Mouse (Mus musculus) intestine, embryonic 16.5 days (tissue): ENCODE measurements at regions not wholly inside any gene's neighbourhood (a gene's known extent, or its start where the extent isn't known, plus 50 kb on each side); places are given as distances from the start of the nearest gene placed in this dataset.

ENCODE experiments used
- ATAC-seq: fragments of 200-750 bp; cut with Nextera tagmentation; 2 replicates; pipeline ENCODE4 v1.8.0; 2017; ENCODE audit warnings: moderate TSS enrichment, moderate library complexity
- H3K27ac ChIP-seq: fragments of 300-500 bp; sonication (generic); 2 replicates; pipeline ENCODE4 v1.5.1; 2014; ENCODE audit warnings: mild to moderate bottlenecking, low read length
- H3K27me3 ChIP-seq: fragments of 300-500 bp; sonication (generic); replicated peaks from 2 replicates; pipeline ENCODE4 v1.6.1; 2014; ENCODE audit warnings: low read length, control low read depth, mixed read lengths; ENCODE audit not compliant: control insufficient read depth, insufficient read depth
- H3K36me3 ChIP-seq: fragments of 300-500 bp; sonication (generic); 2 replicates; pipeline ENCODE4 v1.6.1; 2014; ENCODE audit warnings: low read length, control low read depth; ENCODE audit not compliant: control insufficient read depth, insufficient read depth
- H3K4me1 ChIP-seq: fragments of 300-500 bp; sonication (generic); 2 replicates; pipeline ENCODE4 v1.6.1; 2014; ENCODE audit warnings: low read length, control low read depth, mixed read lengths; ENCODE audit not compliant: control insufficient read depth, insufficient read depth
- H3K4me2 ChIP-seq: fragments of 300-500 bp; sonication (generic); 2 replicates; pipeline ENCODE4 v1.6.1; 2014; ENCODE audit warnings: low read depth, low read length, control low read depth
- H3K4me3 ChIP-seq: fragments of 300-500 bp; sonication (generic); 2 replicates; pipeline ENCODE4 v1.5.1; 2014; ENCODE audit warnings: mild to moderate bottlenecking, low read length
- H3K9ac ChIP-seq: fragments of 300-500 bp; sonication (generic); 2 replicates; pipeline ENCODE4 v1.6.1; 2014; ENCODE audit warnings: low read depth, low read length
- H3K9me3 ChIP-seq: fragments of 300-500 bp; sonication (generic); 2 replicates; pipeline ENCODE4 v1.6.1; 2016; ENCODE audit warnings: low read length, control low read depth; ENCODE audit not compliant: control insufficient read depth
- WGBS: fragments of 180-500 bp; shearing (Covaris S2); extraction: QIAGEN DNeasy Blood & Tissue Kit; methylation state at CpG from one replicate; pipeline ENCODE4 v1.1.7; 2014; 5-methylcytosine and 5-hydroxymethylcytosine counted together

- no peaks in the 10 kb centered on the region for H3K27me3 ChIP-seq
- H3K4me3 ChIP-seq = no peak overlapping the region
- H3K9me3 ChIP-seq = no peaks in the 10 kb centered on the region
- ATAC-seq = no peak
- H3K4me2 ChIP-seq = no peak overlapping the region
- H3K4me1 ChIP-seq = no peaks in the 10 kb centered on the region
- H3K27ac ChIP-seq = no peak overlapping the region
- no peak overlapping the region for H3K9ac ChIP-seq
- WGBS = 92% methylated on average over 2 of the region's 2 CpGs
- H3K36me3 ChIP-seq = no peaks in the 10 kb centered on the region
These were observed 66.0 kb upstream of the Dph5 start for GRCm38 (mm10) chr3:115821627-115822026.

GRCm38 (mm10) chr3:115822491-115822890 lies 65.1 kb upstream of the Dph5 start:
- H3K4me1 ChIP-seq = no peaks in the 10 kb centered on the region
- 55% methylated on average over 6 of the region's 6 CpGs for WGBS
- H3K9ac ChIP-seq = no peak overlapping the region
- no peaks in the 10 kb centered on the region for H3K9me3 ChIP-seq
- no peak overlapping the region for H3K27ac ChIP-seq
- H3K27me3 ChIP-seq = no peaks in the 10 kb centered on the region
- H3K4me2 ChIP-seq = no peak overlapping the region
- H3K4me3 ChIP-seq = no peak overlapping the region
- ATAC-seq = no peak
- no peaks in the 10 kb centered on the region for H3K36me3 ChIP-seq

GRCm38 (mm10) chr3:115823741-115824140 lies 63.9 kb upstream of the Dph5 start:
- H3K36me3 ChIP-seq = no peaks in the 10 kb centered on the region
- H3K9me3 ChIP-seq = no peaks in the 10 kb centered on the region
- no peak overlapping the region for H3K4me2 ChIP-seq
- H3K9ac ChIP-seq = no peak overlapping the region
- no peak overlapping the region for H3K4me3 ChIP-seq
- no peak for ATAC-seq
- no peak overlapping the region for H3K27ac ChIP-seq
- no peaks in the 10 kb centered on the region for H3K4me1 ChIP-seq
- no peaks in the 10 kb centered on the region for H3K27me3 ChIP-seq
- WGBS = 91% methylated on average over 5 of the region's 5 CpGs

GRCm38 (mm10) chr3:115824792-115825191 lies 62.8 kb upstream of the Dph5 start:
- no peaks in the 10 kb centered on the region for H3K36me3 ChIP-seq
- no peak overlapping the region for H3K27ac ChIP-seq
- no peak overlapping the region for H3K9ac ChIP-seq
- H3K27me3 ChIP-seq = no peaks in the 10 kb centered on the region
- no peaks in the 10 kb centered on the region for H3K4me1 ChIP-seq
- 39% methylated on average over 2 of the region's 2 CpGs for WGBS
- ATAC-seq = no peak
- no peak overlapping the region for H3K4me2 ChIP-seq
- H3K4me3 ChIP-seq = no peak overlapping the region
- no peaks in the 10 kb centered on the region for H3K9me3 ChIP-seq

GRCm38 (mm10) chr3:115835381-115835780 lies 52.3 kb upstream of the Dph5 start:
- Histone ChIP-seq H3K9me3 (no peaks in the 10 kb centered on the region), H3K9ac (no peak overlapping the region), H3K27ac (no peak overlapping the region), H3K4me3 (no peak overlapping the region), H3K27me3 (no peaks in the 10 kb centered on the region), H3K4me2 (no peak overlapping the region), H3K4me1 (no peaks in the 10 kb centered on the region), H3K36me3 (no peaks in the 10 kb centered on the region)
- no peak for ATAC-seq

- 88% methylated on average over 1 of the region's 1 CpGs for WGBS
- Histone ChIP-seq H3K4me3 (no peak overlapping the region), H3K4me2 (no peak overlapping the region), H3K27me3 (no peaks in the 10 kb centered on the region), H3K27ac (no peak overlapping the region), H3K9ac (no peak overlapping the region), H3K9me3 (no peaks in the 10 kb centered on the region), H3K4me1 (no peaks in the 10 kb centered on the region), H3K36me3 (no peaks in the 10 kb centered on the region)
- ATAC-seq = no peak
These were observed 49.9 kb upstream of the Dph5 start for GRCm38 (mm10) chr3:115837617-115838216.
